Mouse (Mus musculus): ENCODE results near the gene Ube2h. TPM values are rescaled to one million over a fixed set of nuclear protein-coding genes. Genes with fewer than 3 reads are reported as not detected.

Gene Ube2h
- polyA plus RNA-seq, 1 experiment = 69.7 TPM

- H3K4me3 ChIP-seq (ENCODE audit: extremely low read depth, insufficient read depth, insufficient read length) = no peak overlapping the region
- no peak for DNase-seq (ENCODE audit: low read depth in 1 of 2, low spot score in 2 of 2)
- no peak overlapping the region for H3K27ac ChIP-seq (ENCODE audit: insufficient read depth, low read length)
- H3K36me3 ChIP-seq (ENCODE audit: control insufficient read depth, insufficient read depth, low read length) = no peaks in the 10 kb centered on the region
- TF ChIP-seq CTCF (IDR thresholded peaks at IDR 0.05; ENCODE audit: extremely low read depth, insufficient read depth, insufficient read length, insufficient replicate concordance) (no peak), POLR2A (IDR thresholded peaks at IDR 0.05; ENCODE audit: low read depth, low read length) (no peak)
- H3K4me1 ChIP-seq (ENCODE audit: control insufficient read depth, insufficient read depth, insufficient read length) = peaks cover 22% of the 10 kb centered on the region
- WGBS = 30% methylated on average over 10 of the region's 10 CpGs
- H3K27me3 ChIP-seq (ENCODE audit: control insufficient read depth, insufficient read depth, low read length) = peaks cover 43% of the 10 kb centered on the region
Measured at GRCm38 (mm10) chr6:30171967-30172366, 132.4 kb downstream of the Ube2h start.

- Histone ChIP-seq H3K27me3 (ENCODE audit: control insufficient read depth, insufficient read depth, low read length) (peaks cover 43% of the 10 kb centered on the region), H3K4me1 (ENCODE audit: control insufficient read depth, insufficient read depth, insufficient read length) (peaks cover 19% of the 10 kb centered on the region)
- 20% methylated on average over 8 of the region's 8 CpGs for WGBS
Measured at GRCm38 (mm10) chr6:30171226-30171625, 133.1 kb downstream of the Ube2h start.

GRCm38 (mm10) chr6:30169148-30169547, 135.2 kb downstream of the Ube2h start:
- TF ChIP-seq POLR2A (IDR thresholded peaks at IDR 0.05; ENCODE audit: low read depth, low read length) = no peak
- TF ChIP-seq CTCF (IDR thresholded peaks at IDR 0.05; ENCODE audit: extremely low read depth, insufficient read depth, insufficient read length, insufficient replicate concordance) = no peak
- H3K27ac ChIP-seq (ENCODE audit: insufficient read depth, low read length) = no peak overlapping the region
- H3K27me3 ChIP-seq (ENCODE audit: control insufficient read depth, insufficient read depth, low read length) = peaks cover 25% of the 10 kb centered on the region
- H3K4me3 ChIP-seq (ENCODE audit: extremely low read depth, insufficient read depth, insufficient read length) = no peak overlapping the region
- H3K36me3 ChIP-seq (ENCODE audit: control insufficient read depth, insufficient read depth, low read length) = no peaks in the 10 kb centered on the region
- DNase-seq (ENCODE audit: low read depth in 1 of 2, low spot score in 2 of 2) = no peak
- 88% methylated on average over 12 of the region's 12 CpGs for WGBS
- H3K4me1 ChIP-seq (ENCODE audit: control insufficient read depth, insufficient read depth, insufficient read length) = peaks cover 11% of the 10 kb centered on the region

More at GRCm38 (mm10) chr6:30171226-30171625, 133.1 kb downstream of the Ube2h start:
- Histone ChIP-seq H3K36me3 (ENCODE audit: control insufficient read depth, insufficient read depth, low read length) (no peaks in the 10 kb centered on the region), H3K27ac (ENCODE audit: insufficient read depth, low read length) (no peak overlapping the region), H3K4me3 (ENCODE audit: extremely low read depth, insufficient read depth, insufficient read length) (no peak overlapping the region)
- DNase-seq (ENCODE audit: low read depth in 1 of 2, low spot score in 2 of 2) = no peak
- no peak for TF ChIP-seq CTCF (IDR thresholded peaks at IDR 0.05; ENCODE audit: extremely low read depth, insufficient read depth, insufficient read length, insufficient replicate concordance)
- TF ChIP-seq POLR2A (IDR thresholded peaks at IDR 0.05; ENCODE audit: low read depth, low read length) = no peak

GRCm38 (mm10) chr6:30168275-30168674, 136.1 kb downstream of the Ube2h start:
- TF ChIP-seq POLR2A (IDR thresholded peaks at IDR 0.05; ENCODE audit: low read depth, low read length) (no peak), CTCF (IDR thresholded peaks at IDR 0.05; ENCODE audit: extremely low read depth, insufficient read depth, insufficient read length, insufficient replicate concordance) (no peak)
- Histone ChIP-seq H3K4me3 (ENCODE audit: extremely low read depth, insufficient read depth, insufficient read length) (no peak overlapping the region), H3K27ac (ENCODE audit: insufficient read depth, low read length) (no peak overlapping the region), H3K4me1 (ENCODE audit: control insufficient read depth, insufficient read depth, insufficient read length) (peaks cover 4% of the 10 kb centered on the region), H3K27me3 (ENCODE audit: control insufficient read depth, insufficient read depth, low read length) (peaks cover 16% of the 10 kb centered on the region), H3K36me3 (ENCODE audit: control insufficient read depth, insufficient read depth, low read length) (no peaks in the 10 kb centered on the region)
- DNase-seq (ENCODE audit: low read depth in 1 of 2, low spot score in 2 of 2) = no peak
- WGBS = 89% methylated on average over 3 of the region's 3 CpGs

- no peak overlapping the region for H3K4me3 ChIP-seq (ENCODE audit: extremely low read depth, insufficient read depth, insufficient read length)
- DNase-seq (ENCODE audit: low read depth in 1 of 2, low spot score in 2 of 2) = no peak
- H3K27me3 ChIP-seq (ENCODE audit: control insufficient read depth, insufficient read depth, low read length) = peaks cover 6% of the 10 kb centered on the region; the same call in 1 of the 2 replicates
- H3K4me1 ChIP-seq (ENCODE audit: control insufficient read depth, insufficient read depth, insufficient read length) = no peaks in the 10 kb centered on the region
- 80% methylated on average over 11 of the region's 11 CpGs for WGBS
- no peak for TF ChIP-seq POLR2A (IDR thresholded peaks at IDR 0.05; ENCODE audit: low read depth, low read length)
- no peak for TF ChIP-seq CTCF (IDR thresholded peaks at IDR 0.05; ENCODE audit: extremely low read depth, insufficient read depth, insufficient read length, insufficient replicate concordance)
- H3K27ac ChIP-seq (ENCODE audit: insufficient read depth, low read length) = no peak overlapping the region
- H3K36me3 ChIP-seq (ENCODE audit: control insufficient read depth, insufficient read depth, low read length) = no peaks in the 10 kb centered on the region
Measured at GRCm38 (mm10) chr6:30167192-30167591, 137.1 kb downstream of the Ube2h start.

GRCm38 (mm10) chr6:30166349-30166748, 138.0 kb downstream of the Ube2h start:
- WGBS = 22% methylated on average over 3 of the region's 3 CpGs
- DNase-seq (ENCODE audit: low read depth in 1 of 2, low spot score in 2 of 2) = no peak
- TF ChIP-seq CTCF (IDR thresholded peaks at IDR 0.05; ENCODE audit: extremely low read depth, insufficient read depth, insufficient read length, insufficient replicate concordance) (no peak), POLR2A (IDR thresholded peaks at IDR 0.05; ENCODE audit: low read depth, low read length) (no peak)
- H3K27me3 ChIP-seq (ENCODE audit: control insufficient read depth, insufficient read depth, low read length) = peaks cover under 1% of the 10 kb centered on the region; the same call in 1 of the 2 replicates
- no peaks in the 10 kb centered on the region for H3K36me3 ChIP-seq (ENCODE audit: control insufficient read depth, insufficient read depth, low read length)
- no peaks in the 10 kb centered on the region for H3K4me1 ChIP-seq (ENCODE audit: control insufficient read depth, insufficient read depth, insufficient read length)
- H3K4me3 ChIP-seq (ENCODE audit: extremely low read depth, insufficient read depth, insufficient read length) = no peak overlapping the region
- H3K27ac ChIP-seq (ENCODE audit: insufficient read depth, low read length) = no peak overlapping the region

- Histone ChIP-seq H3K4me1 (ENCODE audit: control insufficient read depth, insufficient read depth, insufficient read length) (no peaks in the 10 kb centered on the region), H3K4me3 (ENCODE audit: extremely low read depth, insufficient read depth, insufficient read length) (no peak overlapping the region), H3K36me3 (ENCODE audit: control insufficient read depth, insufficient read depth, low read length) (no peaks in the 10 kb centered on the region), H3K27me3 (ENCODE audit: control insufficient read depth, insufficient read depth, low read length) (no peaks in the 10 kb centered on the region), H3K27ac (ENCODE audit: insufficient read depth, low read length) (no peak overlapping the region)
- WGBS = 56% methylated on average over 7 of the region's 7 CpGs
- TF ChIP-seq POLR2A (IDR thresholded peaks at IDR 0.05; ENCODE audit: low read depth, low read length) = no peak
- no peak for TF ChIP-seq CTCF (IDR thresholded peaks at IDR 0.05; ENCODE audit: extremely low read depth, insufficient read depth, insufficient read length, insufficient replicate concordance)
- no peak for DNase-seq (ENCODE audit: low read depth in 1 of 2, low spot score in 2 of 2)
Measured at GRCm38 (mm10) chr6:30162091-30162490, 142.2 kb downstream of the Ube2h start.

All from spleen, adult 2 months (tissue).